Mouse (Mus musculus): ENCODE measurements at regions not wholly inside any gene's neighbourhood (a gene's known extent, or its start where the extent isn't known, plus 50 kb on each side); places are given as distances from the start of the nearest gene placed in this dataset.

- Histone ChIP-seq H3K4me2 (no peak overlapping the region), H3K9me3 (replicated peaks) (no peaks in the 10 kb centered on the region), H3K4me1 (replicated peaks) (no peaks in the 10 kb centered on the region), H3K36me3 (no peaks in the 10 kb centered on the region), H3K27ac (no peak overlapping the region), H3K27me3 (no peaks in the 10 kb centered on the region), H3K9ac (no peak overlapping the region), H3K4me3 (no peak overlapping the region)
- 58% methylated on average over 4 of the region's 4 CpGs for WGBS
- ATAC-seq (replicated peaks; ENCODE audit: insufficient number of reproducible peaks, insufficient read depth, low FRiP score, low read depth): no peak
These were observed 933.3 kb upstream of the Cited2 start for GRCm38 (mm10) chr10:16789641-16790243.

DNA sequence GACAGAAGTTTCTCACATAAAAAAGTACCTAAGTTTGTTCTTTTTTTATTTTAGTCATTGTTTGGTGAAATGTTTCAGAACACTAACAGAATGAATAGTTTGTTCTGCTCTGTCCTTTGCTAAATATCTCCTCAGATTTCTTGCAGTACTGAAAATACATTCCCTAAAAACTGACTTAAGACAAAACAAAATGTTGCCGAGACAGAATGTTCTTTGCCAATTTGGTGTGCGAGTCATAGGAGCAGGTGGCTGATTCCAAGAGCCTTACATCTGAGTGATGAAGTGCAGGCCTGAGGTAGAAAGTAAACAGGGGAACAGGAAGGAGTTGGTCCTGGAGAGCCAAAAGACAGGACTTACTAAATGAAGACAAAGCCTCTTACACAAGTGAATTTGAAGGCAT is 919.0 kb upstream of the Cited2 start:
- no peak overlapping the region for H3K9ac ChIP-seq
- no peak overlapping the region for H3K4me2 ChIP-seq
- no peak overlapping the region for H3K4me3 ChIP-seq
- H3K36me3 ChIP-seq: no peaks in the 10 kb centered on the region
- H3K27ac ChIP-seq: no peak overlapping the region
- H3K4me1 ChIP-seq (replicated peaks): no peaks in the 10 kb centered on the region
- no peak for ATAC-seq (replicated peaks; ENCODE audit: insufficient number of reproducible peaks, insufficient read depth, low FRiP score, low read depth)
- H3K27me3 ChIP-seq: no peaks in the 10 kb centered on the region
- WGBS: 47% methylated on average over 2 of the region's 2 CpGs
- no peaks in the 10 kb centered on the region for H3K9me3 ChIP-seq (replicated peaks)

GRCm38 (mm10) chr10:16810716-16811115 is 912.3 kb upstream of the Cited2 start:
- Histone ChIP-seq H3K36me3 (no peaks in the 10 kb centered on the region), H3K4me2 (no peak overlapping the region), H3K27ac (no peak overlapping the region), H3K9me3 (replicated peaks) (no peaks in the 10 kb centered on the region), H3K27me3 (no peaks in the 10 kb centered on the region), H3K9ac (no peak overlapping the region), H3K4me1 (replicated peaks) (no peaks in the 10 kb centered on the region), H3K4me3 (no peak overlapping the region)
- 65% methylated on average over 2 of the region's 2 CpGs for WGBS
- no peak for ATAC-seq (replicated peaks; ENCODE audit: insufficient number of reproducible peaks, insufficient read depth, low FRiP score, low read depth)

DNA sequence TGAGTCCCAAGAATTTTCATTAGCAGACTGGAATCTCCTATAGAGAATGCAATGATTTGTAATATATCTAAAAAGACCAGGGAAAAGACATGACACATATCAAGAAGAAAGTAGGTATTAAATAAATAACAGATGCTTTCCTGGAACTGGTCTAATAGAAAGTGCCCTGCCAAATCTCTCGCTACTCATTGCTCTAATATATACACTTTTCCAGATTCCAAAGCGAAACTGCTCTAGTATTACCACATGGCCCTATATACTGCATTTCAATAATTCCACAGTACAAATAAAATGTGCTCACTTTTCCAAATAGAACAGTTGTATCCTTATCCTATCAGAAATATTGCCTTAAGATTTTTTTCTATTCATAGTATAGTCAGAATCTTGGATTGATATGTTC is 909.0 kb upstream of the Cited2 start:
- Histone ChIP-seq H3K4me3 (no peak overlapping the region), H3K36me3 (no peaks in the 10 kb centered on the region), H3K27me3 (no peaks in the 10 kb centered on the region), H3K9me3 (replicated peaks) (no peaks in the 10 kb centered on the region), H3K4me1 (replicated peaks) (no peaks in the 10 kb centered on the region), H3K9ac (no peak overlapping the region), H3K27ac (no peak overlapping the region), H3K4me2 (no peak overlapping the region)
- WGBS: 85% methylated on average over 2 of the region's 2 CpGs
- no peak for ATAC-seq (replicated peaks; ENCODE audit: insufficient number of reproducible peaks, insufficient read depth, low FRiP score, low read depth)

DNA sequence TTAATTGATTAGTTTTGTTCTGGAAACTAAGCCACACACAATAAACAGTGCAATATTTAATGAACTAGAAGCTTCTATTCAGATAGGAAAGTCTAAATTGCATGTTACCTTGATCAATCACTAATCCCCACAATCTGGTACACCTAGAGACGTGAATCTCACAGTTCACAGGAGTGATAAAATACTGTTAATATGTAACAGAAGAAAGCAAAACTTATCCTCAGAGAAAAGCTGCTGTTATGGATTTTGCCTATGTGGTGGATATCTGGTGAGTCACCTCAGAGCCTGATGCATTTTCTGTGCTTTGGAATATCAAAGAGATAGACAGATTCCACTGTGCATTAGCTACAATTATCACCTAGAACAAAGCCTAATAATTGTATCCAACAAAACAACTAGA is 861.5 kb upstream of the Cited2 start:
- Histone ChIP-seq H3K4me3 (no peak overlapping the region), H3K9me3 (replicated peaks) (no peaks in the 10 kb centered on the region), H3K27ac (no peak overlapping the region), H3K9ac (no peak overlapping the region), H3K4me2 (no peak overlapping the region), H3K36me3 (no peaks in the 10 kb centered on the region), H3K27me3 (no peaks in the 10 kb centered on the region), H3K4me1 (replicated peaks) (no peaks in the 10 kb centered on the region)
- 77% methylated on average over 1 of the region's 1 CpGs for WGBS
- no peak for ATAC-seq (replicated peaks; ENCODE audit: insufficient number of reproducible peaks, insufficient read depth, low FRiP score, low read depth)

GRCm38 (mm10) chr10:16866914-16867313 is 856.1 kb upstream of the Cited2 start:
- Histone ChIP-seq H3K9ac (no peak overlapping the region), H3K4me3 (no peak overlapping the region), H3K27me3 (no peaks in the 10 kb centered on the region), H3K36me3 (no peaks in the 10 kb centered on the region), H3K9me3 (replicated peaks) (no peaks in the 10 kb centered on the region), H3K27ac (no peak overlapping the region), H3K4me1 (replicated peaks) (no peaks in the 10 kb centered on the region), H3K4me2 (no peak overlapping the region)
- no peak for ATAC-seq (replicated peaks; ENCODE audit: insufficient number of reproducible peaks, insufficient read depth, low FRiP score, low read depth)
- WGBS: 77% methylated on average over 2 of the region's 2 CpGs

GRCm38 (mm10) chr10:16874131-16874530 is 848.9 kb upstream of the Cited2 start:
- ATAC-seq (replicated peaks; ENCODE audit: insufficient number of reproducible peaks, insufficient read depth, low FRiP score, low read depth): no peak
- H3K36me3 ChIP-seq: no peaks in the 10 kb centered on the region
- H3K27ac ChIP-seq: no peak overlapping the region
- no peak overlapping the region for H3K4me2 ChIP-seq
- H3K9ac ChIP-seq: no peak overlapping the region
- no peak overlapping the region for H3K4me3 ChIP-seq
- H3K4me1 ChIP-seq (replicated peaks): no peaks in the 10 kb centered on the region
- no peaks in the 10 kb centered on the region for H3K9me3 ChIP-seq (replicated peaks)
- no peaks in the 10 kb centered on the region for H3K27me3 ChIP-seq
- 53% methylated on average over 3 of the region's 3 CpGs for WGBS

DNA sequence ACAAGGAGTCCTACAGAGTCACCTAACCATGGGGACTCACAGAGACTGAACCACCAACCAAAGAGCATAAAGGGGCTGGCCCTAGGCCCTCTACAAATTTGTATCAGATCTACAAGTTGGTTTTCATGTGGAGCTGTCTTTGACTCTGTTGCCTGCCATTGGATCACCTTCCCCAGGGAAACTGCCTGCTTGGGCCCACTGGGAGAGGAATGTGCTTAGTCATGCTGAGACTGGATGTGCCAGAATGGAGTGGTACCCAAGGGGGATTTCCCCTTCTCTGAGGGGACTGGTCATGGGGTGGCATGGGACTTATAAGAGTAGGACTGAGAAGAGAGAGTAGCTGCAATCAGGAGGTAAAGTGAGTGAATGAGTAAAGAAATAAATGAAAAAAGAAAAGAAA is 844.8 kb upstream of the Cited2 start:
- H3K4me1 ChIP-seq (replicated peaks): no peaks in the 10 kb centered on the region
- no peaks in the 10 kb centered on the region for H3K36me3 ChIP-seq
- no peak overlapping the region for H3K9ac ChIP-seq
- H3K4me3 ChIP-seq: no peak overlapping the region
- H3K4me2 ChIP-seq: no peak overlapping the region
- no peaks in the 10 kb centered on the region for H3K27me3 ChIP-seq
- H3K27ac ChIP-seq: no peak overlapping the region
- no peak for ATAC-seq (replicated peaks; ENCODE audit: insufficient number of reproducible peaks, insufficient read depth, low FRiP score, low read depth)
- H3K9me3 ChIP-seq (replicated peaks): no peaks in the 10 kb centered on the region

- Histone ChIP-seq H3K36me3 (no peaks in the 10 kb centered on the region), H3K9me3 (replicated peaks) (no peaks in the 10 kb centered on the region), H3K27me3 (no peaks in the 10 kb centered on the region), H3K4me1 (replicated peaks) (no peaks in the 10 kb centered on the region), H3K27ac (no peak overlapping the region), H3K9ac (no peak overlapping the region), H3K4me2 (no peak overlapping the region), H3K4me3 (no peak overlapping the region)
- no peak for ATAC-seq (replicated peaks; ENCODE audit: insufficient number of reproducible peaks, insufficient read depth, low FRiP score, low read depth)
These were observed 829.7 kb upstream of the Cited2 start for GRCm38 (mm10) chr10:16893316-16893715.

DNA sequence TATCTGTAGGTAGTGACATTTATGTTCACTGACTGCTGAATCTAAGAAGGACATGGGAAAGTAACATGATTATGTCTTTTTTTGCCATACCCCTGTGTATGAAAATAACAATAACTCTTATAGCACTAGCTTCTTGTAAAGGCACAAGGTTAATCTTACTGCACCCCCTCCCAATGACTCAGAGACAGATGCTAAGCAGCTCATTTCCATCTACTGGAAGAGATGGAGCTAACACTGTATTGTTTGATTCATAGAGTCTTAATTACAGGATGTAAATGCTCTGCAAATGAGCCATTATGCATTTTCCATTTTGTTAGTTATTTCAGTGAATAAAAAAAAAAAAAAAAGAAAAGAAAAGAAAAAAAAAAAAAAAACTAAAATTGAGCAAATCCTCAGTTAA is 827.7 kb upstream of the Cited2 start:
- Histone ChIP-seq H3K4me1 (replicated peaks) (no peaks in the 10 kb centered on the region), H3K27ac (no peak overlapping the region), H3K4me2 (no peak overlapping the region), H3K36me3 (no peaks in the 10 kb centered on the region), H3K27me3 (no peaks in the 10 kb centered on the region), H3K9me3 (replicated peaks) (no peaks in the 10 kb centered on the region), H3K4me3 (no peak overlapping the region), H3K9ac (no peak overlapping the region)
- ATAC-seq (replicated peaks; ENCODE audit: insufficient number of reproducible peaks, insufficient read depth, low FRiP score, low read depth): no peak

GRCm38 (mm10) chr10:16922888-16923287 is 800.1 kb upstream of the Cited2 start:
- Histone ChIP-seq H3K27me3 (no peaks in the 10 kb centered on the region), H3K9me3 (replicated peaks) (no peaks in the 10 kb centered on the region), H3K36me3 (no peaks in the 10 kb centered on the region), H3K4me2 (no peak overlapping the region), H3K27ac (no peak overlapping the region), H3K9ac (no peak overlapping the region), H3K4me3 (no peak overlapping the region), H3K4me1 (replicated peaks) (no peaks in the 10 kb centered on the region)
- ATAC-seq (replicated peaks; ENCODE audit: insufficient number of reproducible peaks, insufficient read depth, low FRiP score, low read depth): no peak
- 71% methylated on average over 2 of the region's 2 CpGs for WGBS

- Histone ChIP-seq H3K27ac (no peak overlapping the region), H3K4me2 (no peak overlapping the region), H3K9me3 (replicated peaks) (no peaks in the 10 kb centered on the region), H3K4me1 (replicated peaks) (no peaks in the 10 kb centered on the region), H3K27me3 (no peaks in the 10 kb centered on the region), H3K9ac (no peak overlapping the region), H3K36me3 (no peaks in the 10 kb centered on the region), H3K4me3 (no peak overlapping the region)
- no peak for ATAC-seq (replicated peaks; ENCODE audit: insufficient number of reproducible peaks, insufficient read depth, low FRiP score, low read depth)
- WGBS: 72% methylated on average over 6 of the region's 6 CpGs
These were observed 799.2 kb upstream of the Cited2 start for GRCm38 (mm10) chr10:16923851-16924250.

Data from heart, embryonic 15.5 days (tissue).